Mouse (Mus musculus) kidney, embryonic 14.5 days (tissue): ENCODE results near the gene F13a1. TPM values are rescaled to one million over a fixed set of nuclear protein-coding genes. Genes with fewer than 3 reads are reported as not detected.

Experiments
- ATAC-seq: fragments of 200-750 bp; cut with Nextera tagmentation; 2 replicates; pipeline ENCODE4 v1.8.0; 2017; ENCODE audit warnings: moderate number of reproducible peaks, mild to moderate bottlenecking, moderate TSS enrichment, moderate library complexity; ENCODE audit not compliant: low FRiP score, low TSS enrichment
- H3K27ac ChIP-seq: fragments of 300-500 bp; sonication (generic); 2 replicates; pipeline ENCODE4 v1.5.1; 2014; ENCODE audit warnings: low read depth, mild to moderate bottlenecking, low read length, moderate library complexity, mixed read lengths
- H3K27me3 ChIP-seq: fragments of 300-500 bp; sonication (generic); 2 replicates; pipeline ENCODE4 v1.6.1; 2014; ENCODE audit warnings: mild to moderate bottlenecking, low read length; ENCODE audit not compliant: control insufficient read depth, insufficient read depth
- H3K36me3 ChIP-seq: fragments of 300-500 bp; sonication (generic); 2 replicates; pipeline ENCODE4 v1.6.1; 2014; ENCODE audit warnings: low read length, mixed read lengths; ENCODE audit not compliant: control insufficient read depth, insufficient read depth
- H3K4me1 ChIP-seq: fragments of 300-500 bp; sonication (generic); 2 replicates; pipeline ENCODE4 v1.6.1; 2014; ENCODE audit warnings: low read length, mixed read lengths; ENCODE audit not compliant: control insufficient read depth, insufficient read depth
- H3K4me2 ChIP-seq: fragments of 300-500 bp; sonication (generic); replicated peaks from 2 replicates; pipeline ENCODE4 v1.6.1; 2014; ENCODE audit warnings: low read depth, mild to moderate bottlenecking, low read length
- H3K4me3 ChIP-seq: fragments of 300-500 bp; sonication (generic); 2 replicates; pipeline ENCODE4 v1.5.1; 2014; ENCODE audit warnings: mild to moderate bottlenecking, low read length
- H3K9ac ChIP-seq: fragments of 300-500 bp; sonication (generic); 2 replicates; pipeline ENCODE4 v1.6.1; 2014; ENCODE audit warnings: low read depth, mild to moderate bottlenecking, low read length, moderate library complexity
- H3K9me3 ChIP-seq: fragments of 300-500 bp; sonication (generic); 2 replicates; pipeline ENCODE4 v1.6.1; 2016; ENCODE audit warnings: low read length; ENCODE audit not compliant: control insufficient read depth
- WGBS: fragments of 180-500 bp; shearing (Covaris S2); extraction: QIAGEN DNeasy Blood & Tissue Kit; methylation state at CpG from one replicate; pipeline ENCODE4 v1.1.7; 2014; 5-methylcytosine and 5-hydroxymethylcytosine counted together
- polyA plus RNA-seq: library from polyadenylated mRNA; unstranded; fragments of >200 nt; fragmentation: Nextera tagmentation; extraction: Ambion mirVana; gene quantifications from 2 replicates; pipeline ENCODE4 v1.2.1, GENCODE M21; 2014

Gene F13a1
- polyA plus RNA-seq, 1 experiment from 2014 or later = 5.5 TPM

GRCm38 (mm10) chr13:36903885-36904284, 146.2 kb downstream of the F13a1 start:
- Histone ChIP-seq H3K36me3 (no peaks in the 10 kb centered on the region), H3K9ac (no peak overlapping the region), H3K4me1 (no peaks in the 10 kb centered on the region), H3K27ac (no peak overlapping the region), H3K4me2 (no peak overlapping the region), H3K9me3 (no peaks in the 10 kb centered on the region), H3K27me3 (no peaks in the 10 kb centered on the region), H3K4me3 (no peak overlapping the region)
- 50% methylated on average over 4 of the region's 4 CpGs for WGBS
- ATAC-seq = no peak

- H3K4me2 ChIP-seq = no peak overlapping the region
- no peak for ATAC-seq
- H3K27me3 ChIP-seq = no peaks in the 10 kb centered on the region
- H3K36me3 ChIP-seq = no peaks in the 10 kb centered on the region
- H3K9me3 ChIP-seq = no peaks in the 10 kb centered on the region
- H3K9ac ChIP-seq = no peak overlapping the region
- no peaks in the 10 kb centered on the region for H3K4me1 ChIP-seq
- WGBS = 71% methylated on average over 1 of the region's 1 CpGs
- H3K4me3 ChIP-seq = no peak overlapping the region
- no peak overlapping the region for H3K27ac ChIP-seq
Measured at GRCm38 (mm10) chr13:36903447-36903846, 146.6 kb downstream of the F13a1 start.

- 86% methylated on average over 3 of the region's 3 CpGs for WGBS
Measured at GRCm38 (mm10) chr13:36901603-36902002, 148.4 kb downstream of the F13a1 start.

GRCm38 (mm10) chr13:36901016-36901415, 149.0 kb downstream of the F13a1 start:
- Histone ChIP-seq H3K27me3 (no peaks in the 10 kb centered on the region), H3K4me1 (no peaks in the 10 kb centered on the region)

More at GRCm38 (mm10) chr13:36901603-36902002, 148.4 kb downstream of the F13a1 start:
- Histone ChIP-seq H3K36me3 (no peaks in the 10 kb centered on the region), H3K4me1 (no peaks in the 10 kb centered on the region), H3K9ac (no peak overlapping the region), H3K4me3 (no peak overlapping the region), H3K27me3 (no peaks in the 10 kb centered on the region), H3K4me2 (no peak overlapping the region), H3K27ac (no peak overlapping the region), H3K9me3 (no peaks in the 10 kb centered on the region)
- ATAC-seq = no peak

GRCm38 (mm10) chr13:36896061-36896460, 154.0 kb downstream of the F13a1 start:
- no peak overlapping the region for H3K27ac ChIP-seq
- H3K27me3 ChIP-seq = no peaks in the 10 kb centered on the region
- 75% methylated on average over 3 of the region's 3 CpGs for WGBS
- no peaks in the 10 kb centered on the region for H3K36me3 ChIP-seq
- H3K4me2 ChIP-seq = no peak overlapping the region
- H3K4me1 ChIP-seq = no peaks in the 10 kb centered on the region
- H3K9me3 ChIP-seq = no peaks in the 10 kb centered on the region
- ATAC-seq = no peak
- no peak overlapping the region for H3K4me3 ChIP-seq
- H3K9ac ChIP-seq = no peak overlapping the region

More at GRCm38 (mm10) chr13:36901016-36901415, 149.0 kb downstream of the F13a1 start:
- no peak overlapping the region for H3K27ac ChIP-seq
- H3K4me2 ChIP-seq = no peak overlapping the region
- H3K36me3 ChIP-seq = no peaks in the 10 kb centered on the region
- WGBS = 61% methylated on average over 3 of the region's 3 CpGs
- no peak overlapping the region for H3K4me3 ChIP-seq
- no peaks in the 10 kb centered on the region for H3K9me3 ChIP-seq
- no peak for ATAC-seq
- H3K9ac ChIP-seq = no peak overlapping the region

- Histone ChIP-seq H3K4me1 (no peaks in the 10 kb centered on the region), H3K9me3 (no peaks in the 10 kb centered on the region), H3K4me3 (no peak overlapping the region), H3K9ac (no peak overlapping the region), H3K36me3 (no peaks in the 10 kb centered on the region), H3K27ac (no peak overlapping the region), H3K27me3 (no peaks in the 10 kb centered on the region), H3K4me2 (no peak overlapping the region)
- no peak for ATAC-seq
- 95% methylated on average over 3 of the region's 3 CpGs for WGBS
Measured at GRCm38 (mm10) chr13:36893762-36894161, 156.3 kb downstream of the F13a1 start.

GRCm38 (mm10) chr13:36892216-36892615, 157.8 kb downstream of the F13a1 start:
- no peak for ATAC-seq
- H3K36me3 ChIP-seq = no peaks in the 10 kb centered on the region
- H3K4me1 ChIP-seq = no peaks in the 10 kb centered on the region

GRCm38 (mm10) chr13:36885973-36886372, 164.1 kb downstream of the F13a1 start:
- Histone ChIP-seq H3K9me3 (no peaks in the 10 kb centered on the region), H3K4me3 (no peak overlapping the region), H3K9ac (no peak overlapping the region), H3K36me3 (no peaks in the 10 kb centered on the region), H3K27ac (no peak overlapping the region), H3K27me3 (no peaks in the 10 kb centered on the region), H3K4me2 (no peak overlapping the region), H3K4me1 (no peaks in the 10 kb centered on the region)
- ATAC-seq = no peak
- 87% methylated on average over 7 of the region's 7 CpGs for WGBS

More at GRCm38 (mm10) chr13:36892216-36892615, 157.8 kb downstream of the F13a1 start:
- no peak overlapping the region for H3K9ac ChIP-seq
- no peak overlapping the region for H3K27ac ChIP-seq
- H3K27me3 ChIP-seq = no peaks in the 10 kb centered on the region
- WGBS = 91% methylated on average over 1 of the region's 1 CpGs
- no peaks in the 10 kb centered on the region for H3K9me3 ChIP-seq
- no peak overlapping the region for H3K4me2 ChIP-seq
- H3K4me3 ChIP-seq = no peak overlapping the region

- no peak overlapping the region for H3K4me2 ChIP-seq
- no peaks in the 10 kb centered on the region for H3K9me3 ChIP-seq
- no peaks in the 10 kb centered on the region for H3K36me3 ChIP-seq
- ATAC-seq = no peak
- 79% methylated on average over 3 of the region's 3 CpGs for WGBS
- H3K4me3 ChIP-seq = no peak overlapping the region
- H3K27me3 ChIP-seq = no peaks in the 10 kb centered on the region
- H3K9ac ChIP-seq = no peak overlapping the region
- no peaks in the 10 kb centered on the region for H3K4me1 ChIP-seq
- H3K27ac ChIP-seq = no peak overlapping the region
Measured at GRCm38 (mm10) chr13:36839111-36839510, 210.9 kb downstream of the F13a1 start.
